Mouse (Mus musculus) megakaryocyte, embryonic 14.5 days (primary cell): ENCODE data around the gene Alpk1. TPM values are rescaled to one million over a fixed set of nuclear protein-coding genes. Genes with fewer than 3 reads are reported as not detected.

Source experiments
- H3K27me3 ChIP-seq: replicated peaks from 2 replicates; pipeline ENCODE3; 2012; ENCODE audit warnings: inconsistent platforms
- H3K36me3 ChIP-seq: replicated peaks from 2 replicates; pipeline ENCODE3; 2012; ENCODE audit warnings: low read length, inconsistent platforms, mixed read lengths
- H3K4me1 ChIP-seq: 2 replicates; pipeline ENCODE4 v1.6.1; 2012; ENCODE audit warnings: inconsistent platforms
- H3K4me3 ChIP-seq: replicated peaks from 2 replicates; pipeline ENCODE3; 2012; ENCODE audit warnings: moderate library complexity, mild to moderate bottlenecking, inconsistent platforms
- H3K9me3 ChIP-seq: 2 replicates; pipeline ENCODE4 v1.6.1; 2012; ENCODE audit warnings: inconsistent platforms
- FLI1 ChIP-seq: IDR thresholded peaks from 2 replicates; pipeline ENCODE4 v1.6.1; 2012; ENCODE audit warnings: low read length, inconsistent platforms, mixed read lengths
- GATA1 ChIP-seq: IDR thresholded peaks from 3 replicates; pipeline ENCODE4 v1.6.1; 2012; ENCODE audit warnings: mixed read lengths, low read length, inconsistent platforms, borderline replicate concordance
- polyA plus RNA-seq: library from polyadenylated mRNA; stranded (reverse); fragments of >175 nt; gene quantifications from 2 replicates; pipeline ENCODE4 v1.2.3, GENCODE M21; 2012; ENCODE audit warnings: low replicate concordance; ENCODE audit not compliant: insufficient read depth

The Alpk1 gene
- polyA plus RNA-seq: 0.25 TPM in 1 of 2 replicates, not detected in the other

GRCm38 (mm10) chr3:127780021-127780644 is at the start of gene Alpk1:
TSS of gene Alpk1 (minus strand) at chr3:127780527.
- H3K27me3 ChIP-seq: no peaks in the 10 kb centered on the region
- H3K36me3 ChIP-seq: peaks cover 3% of the 10 kb centered on the region
- TF ChIP-seq FLI1: no peak
- TF ChIP-seq GATA1: no peak
- H3K9me3 ChIP-seq: no peaks in the 10 kb centered on the region
- peak within 1 kb of the TSS; percentile 92 for H3K4me3 ChIP-seq
- H3K4me1 ChIP-seq: peaks cover 36% of the 10 kb centered on the region

- peaks cover 51% of the 10 kb centered on the region for H3K4me1 ChIP-seq
- H3K36me3 ChIP-seq: peaks cover 31% of the 10 kb centered on the region
- H3K4me3 ChIP-seq: no peak overlapping the region
- H3K27me3 ChIP-seq: no peaks in the 10 kb centered on the region
- TF ChIP-seq GATA1: no peak
- TF ChIP-seq FLI1: no peak
- H3K9me3 ChIP-seq: no peaks in the 10 kb centered on the region
Measured at GRCm38 (mm10) chr3:127827123-127827522, 46.8 kb upstream of the Alpk1 start.

GRCm38 (mm10) chr3:127826503-127826902 is 46.2 kb upstream of the Alpk1 start:
- no peak for TF ChIP-seq GATA1
- H3K36me3 ChIP-seq: peaks cover 30% of the 10 kb centered on the region

GRCm38 (mm10) chr3:127823886-127824863 is 43.8 kb upstream of the Alpk1 start:
- H3K9me3 ChIP-seq: no peaks in the 10 kb centered on the region
- H3K36me3 ChIP-seq: peaks cover 29% of the 10 kb centered on the region
- peak overlapping the region; percentile 78 for H3K4me3 ChIP-seq
- peaks cover 68% of the 10 kb centered on the region for H3K4me1 ChIP-seq
- no peak for TF ChIP-seq FLI1
- no peak for TF ChIP-seq GATA1
- H3K27me3 ChIP-seq: no peaks in the 10 kb centered on the region

More at GRCm38 (mm10) chr3:127826503-127826902, 46.2 kb upstream of the Alpk1 start:
- Histone ChIP-seq H3K27me3 (no peaks in the 10 kb centered on the region), H3K9me3 (no peaks in the 10 kb centered on the region), H3K4me1 (peaks cover 58% of the 10 kb centered on the region), H3K4me3 (no peak overlapping the region)

GRCm38 (mm10) chr3:127821209-127821608 is 40.9 kb upstream of the Alpk1 start:
- H3K4me1 ChIP-seq: peaks cover 77% of the 10 kb centered on the region
- peak overlapping the region; percentile 70 for H3K4me3 ChIP-seq
- peak; percentile 67; the same call in 1 of the 3 replicates for TF ChIP-seq GATA1
- TF ChIP-seq FLI1: no peak
- no peaks in the 10 kb centered on the region for H3K27me3 ChIP-seq
- H3K9me3 ChIP-seq: no peaks in the 10 kb centered on the region
- H3K36me3 ChIP-seq: peaks cover 45% of the 10 kb centered on the region

- H3K36me3 ChIP-seq: peaks cover 50% of the 10 kb centered on the region
- no peaks in the 10 kb centered on the region for H3K9me3 ChIP-seq
- no peak for TF ChIP-seq GATA1
- TF ChIP-seq FLI1: no peak
- no peaks in the 10 kb centered on the region for H3K27me3 ChIP-seq
- H3K4me3 ChIP-seq: no peak overlapping the region
- H3K4me1 ChIP-seq: peaks cover 73% of the 10 kb centered on the region
Measured at GRCm38 (mm10) chr3:127820400-127820799, 40.1 kb upstream of the Alpk1 start.

GRCm38 (mm10) chr3:127818694-127819663 is 38.7 kb upstream of the Alpk1 start:
- H3K36me3 ChIP-seq: peaks cover 54% of the 10 kb centered on the region
- H3K9me3 ChIP-seq: no peaks in the 10 kb centered on the region
- TF ChIP-seq GATA1 (no peak), FLI1 (no peak)
- peaks cover 58% of the 10 kb centered on the region for H3K4me1 ChIP-seq
- H3K4me3 ChIP-seq: no peak overlapping the region
- no peaks in the 10 kb centered on the region for H3K27me3 ChIP-seq

- peaks cover 65% of the 10 kb centered on the region for H3K36me3 ChIP-seq
Measured at GRCm38 (mm10) chr3:127817120-127817683, 36.9 kb upstream of the Alpk1 start.

GRCm38 (mm10) chr3:127809103-127809502 is 28.8 kb upstream of the Alpk1 start:
- Histone ChIP-seq H3K27me3 (no peaks in the 10 kb centered on the region), H3K9me3 (no peaks in the 10 kb centered on the region), H3K36me3 (peaks cover 86% of the 10 kb centered on the region), H3K4me1 (peaks cover 14% of the 10 kb centered on the region), H3K4me3 (no peak overlapping the region)
- TF ChIP-seq GATA1: no peak
- TF ChIP-seq FLI1: no peak

More at GRCm38 (mm10) chr3:127817120-127817683, 36.9 kb upstream of the Alpk1 start:
- no peaks in the 10 kb centered on the region for H3K27me3 ChIP-seq
- TF ChIP-seq GATA1 (no peak), FLI1 (no peak)
- H3K9me3 ChIP-seq: no peaks in the 10 kb centered on the region
- no peak overlapping the region for H3K4me3 ChIP-seq
- H3K4me1 ChIP-seq: peaks cover 45% of the 10 kb centered on the region
